Mouse (Mus musculus) CH12F3 (cell line): Measurements from ENCODE around the gene Stk39.
"Not testable (repeated sequence)": the region's sequence is repeated elsewhere in the genome, so short reads cannot be mapped to it uniquely, and the experiment has no call there.

ENCODE experiments used
- in situ Hi-C: fragments of 300-500 bp; cut with MboI; formaldehyde crosslinking; loops from 2 replicates; pipeline ENCODE4 v1.14.3; 2020; ENCODE audit warnings: low sequenced_read_pairs

Stk39 gene

DNA sequence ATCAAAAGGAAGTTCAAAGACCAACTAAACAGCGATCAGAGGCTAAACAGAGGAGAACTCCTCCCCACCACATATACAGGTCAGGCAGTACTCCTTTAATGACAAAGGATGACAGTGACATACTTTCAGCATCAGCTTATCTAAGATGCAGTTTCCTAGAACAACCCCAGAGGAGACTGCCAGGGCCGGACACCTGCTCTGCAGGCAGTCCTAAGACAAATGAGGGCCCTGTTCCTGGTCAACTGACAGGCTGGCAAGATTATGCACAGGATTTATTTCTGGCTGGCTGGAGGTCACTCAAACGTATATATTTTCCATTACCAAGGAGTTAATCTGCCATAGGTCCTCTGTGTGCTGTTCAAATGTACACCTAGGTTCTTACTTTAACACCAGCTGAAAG lies 225.8 kb downstream of the Stk39 start:
- in situ Hi-C loops: no loop called here

GRCm38 (mm10) chr2:68244556-68244955 lies 227.5 kb downstream of the Stk39 start:
- in situ Hi-C loops: no loop called here

- in situ Hi-C loops: no loop called here
These were observed 228.1 kb downstream of the Stk39 start for GRCm38 (mm10) chr2:68243879-68244553.

DNA sequence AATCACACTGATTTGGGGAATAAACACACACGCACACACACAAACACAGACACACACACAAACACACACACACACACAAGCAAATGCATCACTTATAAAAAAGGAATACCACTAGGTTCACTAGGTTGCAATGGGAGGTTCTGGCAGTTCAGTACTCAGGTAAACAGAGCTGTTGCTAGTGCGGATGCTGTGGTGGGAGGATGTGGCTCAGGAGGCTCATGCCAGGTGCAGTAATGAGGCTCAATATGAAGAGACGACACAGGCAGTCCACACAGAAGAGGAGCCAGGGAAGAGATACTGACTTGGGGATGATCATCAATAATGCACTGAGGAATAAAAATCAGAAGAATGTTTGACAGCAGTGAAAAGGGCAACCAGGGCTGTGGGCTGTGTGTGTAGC lies 228.8 kb downstream of the Stk39 start:
- in situ Hi-C loops: no loop called here

DNA sequence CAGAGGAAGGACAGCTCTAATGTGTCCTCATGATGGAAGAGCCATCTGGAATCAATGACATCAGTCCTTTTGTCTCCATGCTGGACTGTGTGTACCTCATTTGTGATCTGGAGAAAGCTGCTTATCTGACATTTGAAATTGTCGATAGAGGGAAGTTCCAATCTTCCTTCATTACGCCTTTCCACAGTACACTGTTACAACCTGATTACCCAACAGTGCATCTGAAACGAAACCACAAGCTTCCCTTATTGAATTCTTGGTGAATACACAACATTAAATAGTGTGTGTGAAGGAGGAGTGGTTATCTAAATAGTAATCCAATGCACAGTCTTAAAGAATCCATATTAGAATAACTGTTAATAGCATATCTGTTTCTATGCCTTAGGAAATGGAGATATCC lies 230.0 kb downstream of the Stk39 start:
- in situ Hi-C loops: no loop called here

DNA sequence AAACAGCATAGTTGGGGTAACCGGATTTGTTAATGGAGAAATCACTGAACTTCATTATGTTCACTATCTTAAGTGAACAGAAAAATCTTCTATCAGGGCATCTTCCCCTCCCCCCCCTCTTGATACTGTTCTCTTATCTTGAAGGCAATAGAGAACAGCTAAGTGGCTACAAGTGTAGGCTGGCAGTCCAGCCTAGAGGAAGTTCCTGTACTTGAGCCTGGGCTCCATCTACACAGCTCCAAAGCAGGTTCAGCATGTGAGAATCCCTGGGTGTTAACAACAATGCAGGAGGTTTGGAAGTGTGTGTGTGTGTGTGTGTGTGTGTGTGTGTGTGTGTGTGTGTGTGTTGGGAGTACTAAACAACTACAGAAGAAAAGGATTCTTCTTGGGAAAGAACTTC lies 230.4 kb downstream of the Stk39 start:
- in situ Hi-C loops: no loop called here

DNA sequence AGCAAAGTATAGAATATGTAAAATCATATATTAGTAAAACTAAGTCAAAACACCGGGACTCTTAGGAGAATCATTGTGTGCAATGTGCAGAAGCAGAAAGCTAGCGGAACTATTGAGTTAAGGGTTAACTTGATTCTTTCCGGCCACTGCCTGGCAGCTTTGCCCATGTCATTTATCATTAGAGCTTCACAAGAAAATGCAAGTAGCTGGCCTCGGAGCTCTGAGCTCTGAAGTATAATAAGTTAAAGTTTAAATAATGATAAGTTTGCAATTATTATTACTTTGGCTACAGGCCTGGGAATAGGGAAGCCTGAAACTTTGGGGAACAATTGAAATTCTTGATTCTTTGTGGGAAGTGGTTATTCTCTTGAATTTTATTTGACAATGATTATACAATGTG lies 232.7 kb downstream of the Stk39 start:
- in situ Hi-C loops: not testable (repeated sequence)

- in situ Hi-C loops: no loop called here
These were observed 239.1 kb downstream of the Stk39 start for GRCm38 (mm10) chr2:68232929-68233328.

GRCm38 (mm10) chr2:68229872-68230271 lies 242.2 kb downstream of the Stk39 start:
- in situ Hi-C loops: no loop called here

DNA sequence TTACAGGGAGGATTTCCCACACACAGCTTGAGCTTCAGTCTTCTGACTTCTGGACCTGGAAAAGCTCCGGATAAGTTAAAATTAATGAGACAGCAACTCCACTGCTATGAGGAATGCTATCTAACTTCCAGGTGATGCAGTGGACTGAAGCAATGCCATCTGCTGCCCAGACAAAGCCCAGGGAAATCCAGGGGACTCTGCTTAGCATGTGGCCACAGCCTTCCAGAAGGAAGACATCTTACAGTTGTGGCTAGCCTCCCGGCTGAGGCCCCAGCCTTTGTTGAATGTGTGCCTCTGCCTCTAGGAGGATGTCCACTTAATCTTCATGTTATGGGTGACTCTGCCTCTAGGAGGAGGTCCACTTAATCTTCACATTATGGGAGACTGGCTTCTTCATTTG lies 243.0 kb downstream of the Stk39 start:
- in situ Hi-C loops: no loop called here

GRCm38 (mm10) chr2:68222227-68222873 lies 249.7 kb downstream of the Stk39 start:
- in situ Hi-C loops: no loop called here

GRCm38 (mm10) chr2:68221226-68221625 lies 250.8 kb downstream of the Stk39 start:
- in situ Hi-C loops: no loop called here

DNA sequence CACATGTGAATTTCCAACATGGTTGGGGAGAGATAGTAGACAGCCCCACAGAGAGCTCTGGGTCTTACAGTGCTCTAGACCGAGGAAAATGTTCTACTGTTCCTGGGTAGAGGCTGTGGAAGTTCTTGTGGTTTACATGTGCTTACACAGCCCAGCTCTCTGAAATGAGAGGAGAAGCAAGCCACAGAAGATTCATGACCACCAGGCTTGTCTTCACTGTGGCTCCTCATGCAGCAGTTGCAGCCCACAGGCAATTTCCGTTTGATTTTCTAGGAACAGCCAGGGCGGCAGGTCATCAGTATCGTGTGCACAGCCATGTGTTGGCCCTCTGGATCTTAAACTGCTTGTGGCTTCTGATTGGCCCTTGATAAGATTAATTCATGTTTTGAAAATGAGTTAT lies 252.2 kb downstream of the Stk39 start:
- in situ Hi-C loops: no loop called here

DNA sequence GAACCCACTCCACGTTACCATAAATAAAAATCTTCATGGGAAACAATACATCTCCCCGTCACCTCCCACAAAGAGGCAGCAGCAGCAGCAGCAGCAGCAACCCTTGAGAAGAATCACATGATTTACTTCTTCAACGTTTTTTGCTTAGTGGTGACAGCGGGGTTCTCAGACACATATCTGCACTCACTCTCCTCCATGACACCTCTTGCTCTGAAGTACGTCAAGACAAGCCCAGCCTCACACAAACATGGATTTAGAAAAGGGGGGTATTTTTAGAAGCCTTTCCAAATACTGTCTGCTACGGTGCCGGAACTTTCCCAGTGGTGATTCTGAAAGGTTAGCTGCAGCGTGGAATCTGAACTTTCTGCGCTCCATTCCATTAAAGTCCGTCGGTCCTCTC lies 256.9 kb downstream of the Stk39 start:
- in situ Hi-C loops: no loop called here

- in situ Hi-C loops: no loop called here
These were observed 257.7 kb downstream of the Stk39 start for GRCm38 (mm10) chr2:68214400-68214799.

DNA sequence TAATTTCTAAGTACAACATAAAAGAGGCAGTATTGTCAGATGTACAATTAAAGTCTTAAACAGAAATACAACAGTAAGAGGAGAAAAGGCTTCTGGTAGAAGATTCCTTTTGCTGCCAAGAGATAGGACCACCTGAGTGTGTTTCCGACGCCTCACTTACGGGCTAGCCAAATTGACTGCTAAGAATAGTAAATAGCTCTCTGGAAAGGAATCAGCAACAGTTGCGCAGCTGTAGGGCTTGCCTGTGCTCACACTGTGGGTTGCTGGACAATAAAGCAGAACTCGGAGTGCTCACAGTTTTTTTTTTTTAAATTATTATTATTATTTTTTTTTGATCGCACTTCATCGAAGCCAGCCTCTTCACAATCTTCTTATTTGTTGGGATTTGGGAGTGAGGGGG lies 260.6 kb downstream of the Stk39 start:
- in situ Hi-C loops: no loop called here

DNA sequence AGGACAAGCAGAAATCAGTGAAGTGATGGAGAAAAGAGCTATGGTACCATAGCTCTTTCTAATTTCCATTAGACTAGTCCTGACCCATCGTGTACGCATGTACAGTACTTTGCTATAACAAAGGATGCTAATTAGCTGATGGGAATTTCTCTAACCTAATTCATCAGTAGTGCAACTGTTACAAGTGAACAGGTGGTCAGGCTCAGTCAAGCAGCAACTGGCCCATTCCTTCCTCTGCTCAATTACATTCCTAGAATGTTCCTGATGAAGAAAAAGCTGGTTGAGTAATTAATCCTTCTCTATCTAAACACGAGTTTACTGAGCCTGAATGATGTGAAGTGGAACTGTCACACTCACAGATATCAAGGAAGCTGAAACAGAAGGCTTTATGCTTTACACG lies 275.8 kb downstream of the Stk39 start:
- in situ Hi-C loops: no loop called here

DNA sequence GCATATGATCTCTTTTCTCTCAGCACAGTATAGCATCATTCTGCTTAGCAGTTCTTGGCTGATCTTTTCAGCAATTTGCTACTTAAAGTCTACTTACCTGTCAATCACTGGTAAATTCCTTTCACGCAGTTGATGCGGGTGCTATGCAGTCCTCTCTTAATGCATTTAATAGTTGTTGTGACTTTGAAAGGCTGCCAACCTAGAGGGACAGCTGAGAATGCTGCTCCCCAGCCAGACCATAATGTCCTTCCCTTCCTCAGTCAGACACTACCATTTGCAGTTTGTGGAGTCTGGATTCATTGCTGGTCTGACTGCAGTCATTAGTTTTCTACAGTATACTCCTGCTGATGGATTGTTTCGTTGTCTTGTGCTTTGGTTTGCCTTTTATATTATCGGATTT lies 277.6 kb downstream of the Stk39 start:
- in situ Hi-C loops: no loop called here

- in situ Hi-C loops: no loop called here
These were observed 278.6 kb downstream of the Stk39 start for GRCm38 (mm10) chr2:68193465-68193837.

DNA sequence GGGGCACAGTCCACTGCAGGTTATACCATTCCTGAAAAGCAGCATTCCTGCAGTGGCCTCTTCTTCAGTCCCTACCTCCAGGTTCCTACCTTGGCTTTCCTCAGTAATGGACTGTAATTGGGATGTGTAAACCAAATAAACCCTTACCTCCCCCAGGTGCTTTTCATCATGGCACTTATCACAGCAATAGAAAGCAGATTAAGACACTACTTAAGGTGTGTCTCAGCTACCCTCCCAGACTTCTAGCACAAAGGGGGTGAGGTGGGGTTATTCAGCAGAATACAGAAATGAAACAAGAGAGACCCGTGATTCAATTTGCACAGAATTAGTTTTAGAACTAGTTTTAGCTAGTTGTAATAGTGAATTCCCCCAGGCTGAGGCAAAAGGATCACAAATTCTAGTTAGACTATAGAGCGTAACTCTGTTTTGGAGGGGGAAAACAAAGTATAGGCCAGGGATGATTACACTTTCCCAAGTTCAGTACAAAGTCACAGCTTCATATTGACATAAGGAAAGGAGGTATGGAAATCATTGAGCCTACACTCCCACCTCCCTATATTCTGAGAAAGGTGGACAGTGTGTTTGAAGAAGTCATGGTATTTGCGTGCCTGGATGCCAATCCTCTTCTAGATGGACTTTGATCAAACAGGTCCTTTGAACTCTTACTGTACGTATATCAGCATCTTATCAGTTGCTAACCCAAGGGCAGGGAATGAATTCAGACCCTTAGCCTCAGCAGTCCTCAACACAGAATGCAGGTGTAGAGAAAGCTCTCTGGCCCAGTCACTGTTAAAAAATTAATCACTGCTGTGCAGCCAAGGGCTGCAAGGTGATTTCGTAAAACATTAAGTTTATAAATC lies 279.2 kb downstream of the Stk39 start:
- in situ Hi-C loops: no loop called here

DNA sequence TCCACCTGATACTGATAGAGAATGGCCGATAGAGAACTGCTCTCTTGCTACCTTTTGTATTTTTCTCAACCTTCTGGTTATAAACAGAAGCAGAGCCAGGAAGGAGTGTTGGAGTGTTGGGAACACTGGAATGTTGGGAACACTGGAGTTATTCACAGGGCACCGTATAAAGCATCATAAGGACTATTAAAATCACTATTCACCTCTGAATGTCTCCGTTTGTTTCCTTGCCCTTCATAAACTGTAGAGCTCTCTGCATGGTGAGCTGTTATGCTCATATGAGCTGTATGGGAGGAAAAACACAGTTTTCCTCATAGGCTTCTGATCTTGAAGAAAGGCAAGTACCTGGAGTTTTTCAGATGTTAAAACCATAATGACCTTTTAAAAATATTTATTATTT lies 295.6 kb downstream of the Stk39 start:
- in situ Hi-C loops: no loop called here

GRCm38 (mm10) chr2:68171306-68171705 lies 300.8 kb downstream of the Stk39 start:
- in situ Hi-C loops: no loop called here
